Comparison of ENCODE assay signal across 7 mouse cellular contexts in genomic region chr1:23382806-23383653, GRCm38 (mm10). TPM values are rescaled to one million over a fixed set of nuclear protein-coding genes. Genes with fewer than 3 reads are reported as not detected.
DNase-seq lines count a peak whose midpoint lies in the region; ATAC-seq and TF ChIP-seq lines count a peak whose summit lies in the region.

No protein-coding gene starts in this region.

- TF ChIP-seq POLR2A in small intestine, adult 2 months (IDR thresholded peaks at IDR 0.05; ENCODE audit: low read depth, low read length), result no peak

- no peak for TF ChIP-seq CTCF in intestine, postnatal 0 days (IDR thresholded peaks at IDR 0.05; ENCODE audit: low read depth)
- TF ChIP-seq CTCF in small intestine, adult 2 months (IDR thresholded peaks at IDR 0.05; ENCODE audit: extremely low read depth, insufficient read length, insufficient replicate concordance, low read depth, low read length), result no peak

- no peaks in the 10 kb centered on the region for H3K9me3 ChIP-seq in embryonic facial prominence, embryonic 10.5 days
- H3K9me3 ChIP-seq in intestine, postnatal 0 days (ENCODE audit: control insufficient read depth), result no peaks in the 10 kb centered on the region
- no peaks in the 10 kb centered on the region for H3K9me3 ChIP-seq in midbrain, embryonic 12.5 days

- under 1% methylated on average over 93 of the region's 93 CpGs for WGBS in embryonic facial prominence, embryonic 10.5 days
- 1% methylated on average over 80 of the region's 93 CpGs for WGBS in intestine, postnatal 0 days
- WGBS in midbrain, embryonic 12.5 days, result under 1% methylated on average over 47 of the region's 93 CpGs
- WGBS in small intestine, adult 2 months, result under 1% methylated on average over 90 of the region's 93 CpGs

- H3K27ac ChIP-seq in embryonic facial prominence, embryonic 10.5 days (replicated peaks), result peak overlapping the region; percentile 92
- H3K27ac ChIP-seq in intestine, postnatal 0 days (ENCODE audit: low read depth, low read length), result 0 out of 2 replicates have a peak overlapping the region, but pooled peaks have one; percentile 8
- peak overlapping the region; percentile 64 for H3K27ac ChIP-seq in midbrain, embryonic 12.5 days (replicated peaks)
- H3K27ac ChIP-seq in small intestine, adult 2 months (ENCODE audit: insufficient read depth, low read depth, low read length), result peak overlapping the region; percentile 72; the same call in 1 of the 2 replicates

- no peaks in the 10 kb centered on the region for H3K27me3 ChIP-seq in embryonic facial prominence, embryonic 10.5 days (replicated peaks; ENCODE audit: low read depth, poor library complexity, severe bottlenecking)
- peaks cover 15% of the 10 kb centered on the region for H3K27me3 ChIP-seq in intestine, postnatal 0 days (replicated peaks; ENCODE audit: control insufficient read depth, insufficient read depth, low read length)
- peaks cover 4% of the 10 kb centered on the region; the same call in 1 of the 2 replicates for H3K27me3 ChIP-seq in midbrain, embryonic 12.5 days
- H3K27me3 ChIP-seq in small intestine, adult 2 months (ENCODE audit: control insufficient read depth, insufficient read depth, low read length), result peaks cover 7% of the 10 kb centered on the region

- peak; percentile 99 for DNase-seq in adrenal gland, postnatal 10 days
- DNase-seq in embryonic facial prominence, embryonic 10.5 days (ENCODE audit: low spot score), result peak; percentile 98
- peak; percentile 60 for DNase-seq in gonadal fat pad, adult 2 months (ENCODE audit: low read depth)
- DNase-seq in left cerebral cortex, postnatal 4 days, result peak; percentile 97

- H3K4me1 ChIP-seq in embryonic facial prominence, embryonic 10.5 days, result peaks cover 23% of the 10 kb centered on the region
- no peaks in the 10 kb centered on the region for H3K4me1 ChIP-seq in intestine, postnatal 0 days (replicated peaks; ENCODE audit: control insufficient read depth, insufficient read depth, low read length)
- H3K4me1 ChIP-seq in midbrain, embryonic 12.5 days, result peaks cover 20% of the 10 kb centered on the region
- no peaks in the 10 kb centered on the region for H3K4me1 ChIP-seq in small intestine, adult 2 months (ENCODE audit: control insufficient read depth, insufficient read depth, insufficient read length, low read length)

- H3K36me3 ChIP-seq in embryonic facial prominence, embryonic 10.5 days (replicated peaks), result no peaks in the 10 kb centered on the region
- H3K36me3 ChIP-seq in intestine, postnatal 0 days (ENCODE audit: control insufficient read depth, insufficient read depth), result no peaks in the 10 kb centered on the region
- H3K36me3 ChIP-seq in midbrain, embryonic 12.5 days, result no peaks in the 10 kb centered on the region
- H3K36me3 ChIP-seq in small intestine, adult 2 months (ENCODE audit: control insufficient read depth, insufficient read depth, low read length), result no peaks in the 10 kb centered on the region

- peak; percentile 99 for ATAC-seq in intestine, postnatal 0 days
- ATAC-seq in midbrain, embryonic 12.5 days (ENCODE audit: low FRiP score, low read depth), result peak; percentile 96

- H3K4me3 ChIP-seq in embryonic facial prominence, embryonic 10.5 days, result peak overlapping the region; percentile 94
- H3K4me3 ChIP-seq in intestine, postnatal 0 days (ENCODE audit: low read depth, low read length), result peak overlapping the region; percentile 61
- peak overlapping the region; percentile 55 for H3K4me3 ChIP-seq in midbrain, embryonic 12.5 days
- H3K4me3 ChIP-seq in small intestine, adult 2 months (ENCODE audit: low read depth, low read length), result peak overlapping the region; percentile 83

- H3K9ac ChIP-seq in intestine, postnatal 0 days (ENCODE audit: low read depth, low read length), result peak overlapping the region; percentile 65
- H3K9ac ChIP-seq in midbrain, embryonic 12.5 days (replicated peaks), result peak overlapping the region; percentile 74

- H3K4me2 ChIP-seq in intestine, postnatal 0 days (replicated peaks; ENCODE audit: low read depth), result peak overlapping the region; percentile 98
- H3K4me2 ChIP-seq in midbrain, embryonic 12.5 days (replicated peaks), result peak overlapping the region; percentile 87

- intact Hi-C loops in left cerebral cortex, postnatal 4 days (cut with DNase I), result no loop called here

RNA-seq across cellular contexts. Expression of gene Ogfrl1, which starts 14.5 kb away (rescaled TPM):
- total RNA-seq in adrenal gland, postnatal 10 days (2021), result 1 to 10 TPM; 6.3 to 7.7 TPM
- 6.3 and 6.6 TPM in 2 replicates for polyA plus RNA-seq in embryonic facial prominence, embryonic 10.5 days (2016; fragmentation: Nextera tagmentation; extraction: Ambion mirVana)
- 3.3 and 5.2 TPM in 2 replicates for polyA plus RNA-seq in gonadal fat pad, adult 2 months (2012; rRNA removed)
- polyA plus RNA-seq in intestine, postnatal 0 days (2015; fragmentation: Nextera tagmentation; extraction: Ambion mirVana), result 3.8 and 4.4 TPM in 2 replicates
- 10 to 100 TPM; 23.0 to 25.8 TPM for total RNA-seq in left cerebral cortex, postnatal 4 days (2021)
- polyA plus RNA-seq in midbrain, embryonic 12.5 days (2016; fragmentation: Nextera tagmentation; extraction: Ambion mirVana), result 9.4 and 9.9 TPM in 2 replicates
- 1.3 and 1.5 TPM in 2 replicates for polyA plus RNA-seq in small intestine, adult 2 months (2012; rRNA removed)

Comparison
In these comparisons a context has a peak if more than half of its experiments do, and no peak if none do; other contexts are left out.
1. Peak in every context shown above with its lines: DNase-seq, ATAC-seq, H3K4me3 ChIP-seq and H3K27ac ChIP-seq.
2. H3K27ac ChIP-seq: peak in every context shown above with its lines; median percentile 92 in embryonic facial prominence, embryonic 10.5 days; 72 in small intestine, adult 2 months; 64 in midbrain, embryonic 12.5 days; 8 in intestine, postnatal 0 days.